Mouse (Mus musculus) layer of hippocampus, adult 2 months (tissue): ENCODE measurements around the gene Psors1c2. TPM values are rescaled to one million over a fixed set of nuclear protein-coding genes. Genes with fewer than 3 reads are reported as not detected.
A peak's percentile ranks its signal among the peaks of the same experiment; 100 is the strongest.

ENCODE experiments used
- DNase-seq, 2 experiments: peaks; one replicate each; pipeline ENCODE4 v3.0.0; 2022; ENCODE audit warnings: low spot score in 2 of 2
- H3K27ac ChIP-seq: fragments of 200-600 bp; 2 replicates; pipeline ENCODE4 v1.8.1; 2022
- H3K4me3 ChIP-seq: fragments of 200-600 bp; 2 replicates; pipeline ENCODE4 v1.8.1; 2022; ENCODE audit warnings: mild to moderate bottlenecking
- CTCF ChIP-seq: fragments of 200-600 bp; conservative IDR thresholded peaks from 2 replicates; pipeline ENCODE4 v1.8.1; 2022; ENCODE audit warnings: antibody characterized with exemption, mild to moderate bottlenecking, moderate library complexity
- total RNA-seq, 2 experiments: library from RNA; stranded (reverse); gene quantifications; 2 replicates each; pipeline ENCODE4 v1.2.3; 2021

The Psors1c2 gene
- total RNA-seq, 2 experiments from 2014 or later = 0.59 to 1.1 TPM

GRCm38 (mm10) chr17:35534343-35534742, 1.3 kb downstream of the Psors1c2 start:
- Histone ChIP-seq H3K27ac (peak overlapping the region; percentile 77), H3K4me3 (peak overlapping the region; percentile 50)
- peak; percentile 98 for TF ChIP-seq CTCF
- DNase-seq = peak; percentile 81 to 87

- TF ChIP-seq CTCF = no peak
- DNase-seq = no peak
- H3K27ac ChIP-seq = no peak overlapping the region
- H3K4me3 ChIP-seq = no peak overlapping the region
Measured at GRCm38 (mm10) chr17:35537421-35537820, 4.4 kb downstream of the Psors1c2 start.

DNA sequence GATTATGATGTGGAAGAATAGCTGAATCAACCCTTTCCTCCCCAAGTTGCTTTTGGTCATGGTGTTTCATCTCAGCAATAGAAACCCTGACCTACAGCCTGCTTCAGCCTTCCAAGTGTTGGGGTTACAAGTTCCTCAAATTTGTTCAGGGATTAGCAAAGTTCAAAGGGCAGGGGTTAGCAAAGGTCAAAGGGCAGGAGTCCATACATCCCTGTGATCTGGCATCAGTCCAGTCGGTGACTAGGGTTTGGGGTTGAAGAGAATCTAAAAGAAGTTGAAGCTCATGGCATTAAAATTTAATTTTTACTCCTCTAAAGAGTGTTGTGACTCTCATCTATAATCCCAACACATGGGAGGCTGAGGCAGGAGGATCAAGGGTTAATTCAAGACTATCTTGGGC, 5.5 kb downstream of the Psors1c2 start:
- no peak overlapping the region for H3K27ac ChIP-seq
- DNase-seq = no peak
- TF ChIP-seq CTCF = no peak
- H3K4me3 ChIP-seq = no peak overlapping the region

DNA sequence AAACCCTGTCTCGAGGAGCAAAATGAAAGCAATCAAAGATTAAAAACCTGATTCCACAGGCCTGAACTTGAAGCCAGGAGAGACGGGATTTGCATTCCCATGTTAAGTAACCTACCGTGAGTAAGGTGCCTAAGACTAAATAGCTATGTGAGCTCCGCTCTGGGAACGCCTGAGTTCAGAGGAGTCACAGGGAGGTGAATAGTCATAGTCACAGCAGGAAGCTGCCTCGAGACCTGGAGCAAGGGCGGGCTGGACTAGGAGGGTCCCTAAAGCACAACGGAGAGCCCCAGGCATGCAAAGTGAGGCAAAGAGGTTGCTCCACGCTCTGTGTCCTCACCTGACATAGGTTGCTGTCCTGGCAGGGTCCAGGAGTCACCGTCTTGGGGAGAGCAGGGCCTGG, 6.5 kb downstream of the Psors1c2 start:
- TF ChIP-seq CTCF = no peak
- H3K4me3 ChIP-seq = no peak overlapping the region
- DNase-seq = no peak
- no peak overlapping the region for H3K27ac ChIP-seq

DNA sequence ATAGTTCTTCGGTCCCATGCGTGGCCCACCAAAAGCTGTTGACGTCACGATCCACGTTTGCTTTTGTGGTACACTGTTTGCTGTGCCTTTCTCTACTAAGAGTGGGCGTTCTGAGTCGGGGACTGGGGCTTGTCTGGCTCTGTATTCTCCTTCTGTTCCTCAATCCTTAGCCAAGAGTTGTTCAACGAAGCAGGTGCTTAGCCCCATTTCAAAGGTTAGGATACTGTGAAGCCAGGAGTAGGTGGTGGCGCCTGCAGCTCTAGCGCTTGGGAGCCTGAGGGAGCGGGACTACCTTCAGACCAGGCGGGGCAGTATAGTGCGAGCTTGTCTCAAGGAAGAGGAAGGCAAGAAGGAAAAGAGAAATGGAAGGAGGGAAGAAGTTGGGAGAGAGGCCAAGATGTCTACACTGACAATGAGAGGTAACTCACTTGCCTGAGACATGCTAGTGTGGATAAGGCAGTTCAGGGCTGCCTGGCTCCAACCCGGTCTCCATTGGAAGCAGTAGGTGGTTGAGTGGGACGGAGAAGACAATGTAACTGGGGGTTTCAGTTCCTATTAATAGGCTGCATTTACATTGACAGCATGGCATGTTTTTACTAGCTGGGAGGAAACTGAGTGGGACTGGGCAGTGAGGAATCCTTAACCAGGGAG, 9.9 kb downstream of the Psors1c2 start:
- TF ChIP-seq CTCF = no peak
- no peak for DNase-seq
- Histone ChIP-seq H3K27ac (peak overlapping the region; percentile 71), H3K4me3 (peak overlapping the region; percentile 21; the same call in 1 of the 2 replicates)

GRCm38 (mm10) chr17:35543412-35543861, 10.4 kb downstream of the Psors1c2 start:
- Histone ChIP-seq H3K4me3 (peak overlapping the region; percentile 21; the same call in 1 of the 2 replicates), H3K27ac (peak overlapping the region; percentile 71)
- no peak for DNase-seq
- no peak for TF ChIP-seq CTCF

DNA sequence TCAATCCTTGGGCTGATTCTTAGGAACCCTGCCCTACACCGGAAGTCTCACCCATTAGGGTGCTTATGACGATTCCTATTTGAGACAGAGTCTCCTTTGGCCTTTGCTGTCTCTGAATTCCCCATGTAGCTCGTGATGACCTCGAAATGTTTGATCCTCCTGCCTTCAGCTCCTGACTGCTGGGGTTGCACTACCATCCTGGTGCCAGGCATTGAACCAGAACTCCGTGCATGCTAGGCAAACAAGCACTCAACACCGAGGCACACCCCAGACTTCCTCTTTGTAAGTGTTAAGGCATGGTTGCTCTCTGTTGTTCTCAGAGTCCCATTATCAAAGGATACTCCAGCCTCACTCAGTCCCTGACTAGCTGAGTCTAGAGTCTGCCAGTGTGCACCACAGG, 11.0 kb downstream of the Psors1c2 start:
- no peak for DNase-seq
- Histone ChIP-seq H3K27ac (peak overlapping the region; percentile 71), H3K4me3 (no peak overlapping the region)
- no peak for TF ChIP-seq CTCF

DNA sequence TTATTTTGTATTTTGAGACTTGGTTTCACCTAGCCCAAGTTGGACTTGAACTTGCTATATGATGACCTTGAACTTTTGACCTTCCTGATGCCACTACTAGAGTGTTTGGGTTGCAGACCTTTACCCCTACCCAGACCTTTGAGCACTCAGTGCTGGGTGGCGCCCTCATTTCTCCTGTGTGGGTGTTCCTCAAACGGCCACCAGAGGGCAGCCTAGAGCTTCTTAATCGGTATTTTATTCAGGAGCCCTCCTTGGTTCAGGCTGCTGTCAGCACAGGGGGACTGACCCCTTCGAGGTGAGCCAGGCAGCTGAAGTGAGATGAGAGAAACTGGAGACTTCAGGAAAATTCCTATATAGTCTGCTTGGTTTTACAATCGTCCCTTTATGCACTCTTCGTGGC, 11.7 kb downstream of the Psors1c2 start:
- DNase-seq = peak in 1 of 2 experiments; percentile 71
- Histone ChIP-seq H3K27ac (no peak overlapping the region), H3K4me3 (no peak overlapping the region)
- peak; percentile 94 for TF ChIP-seq CTCF

DNA sequence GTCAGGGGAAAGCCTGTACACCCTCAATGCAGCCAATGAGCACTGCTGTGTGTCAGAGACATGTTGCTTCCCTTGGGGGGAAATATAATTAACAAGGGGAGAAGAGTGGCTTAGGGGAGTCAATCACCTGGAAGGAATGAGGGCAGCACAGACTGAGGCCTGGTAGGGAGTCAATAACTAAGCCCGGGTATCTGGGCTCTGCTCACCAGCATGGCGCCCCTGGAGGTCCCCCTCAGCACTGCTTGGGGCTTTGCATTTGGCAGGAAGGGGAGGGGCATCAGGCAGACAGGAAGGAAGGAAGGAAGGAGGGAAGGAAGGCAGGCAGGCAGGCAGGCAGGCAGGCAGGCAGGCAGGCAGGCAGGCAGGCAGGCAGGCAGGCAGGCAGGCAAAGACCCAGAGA, 14.5 kb downstream of the Psors1c2 start:
- no peak for DNase-seq
- no peak overlapping the region for H3K27ac ChIP-seq
- TF ChIP-seq CTCF = 0 out of 2 replicates have a peak, but pooled peaks have one; percentile 9
- H3K4me3 ChIP-seq = no peak overlapping the region

DNA sequence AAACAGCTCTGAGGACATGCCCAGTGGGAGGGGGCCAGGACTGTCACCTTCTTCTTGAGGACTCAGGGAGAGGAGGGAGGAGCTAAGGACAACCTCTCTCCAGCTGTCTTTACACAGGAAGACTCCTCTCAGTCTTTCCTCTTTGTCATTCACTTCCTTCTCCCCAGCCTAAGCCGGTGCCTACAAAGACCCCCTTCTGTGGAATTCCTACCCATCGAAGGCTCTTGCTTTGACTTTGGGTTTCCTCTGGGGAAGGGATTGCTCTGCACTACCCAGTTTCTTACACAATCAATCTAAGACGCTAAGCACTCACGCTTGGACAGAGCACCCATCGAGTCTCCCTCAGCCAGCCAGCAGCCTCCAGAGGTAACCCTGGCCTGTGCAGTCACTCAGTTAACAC, 15.6 kb downstream of the Psors1c2 start:
- no peak for DNase-seq
- no peak for TF ChIP-seq CTCF
- Histone ChIP-seq H3K27ac (peak overlapping the region; percentile 88), H3K4me3 (no peak overlapping the region)

- peak; percentile 55 to 69 for DNase-seq
- peak overlapping the region; percentile 88 for H3K27ac ChIP-seq
- H3K4me3 ChIP-seq = no peak overlapping the region; the same call in 1 of the 2 replicates
- no peak for TF ChIP-seq CTCF
Measured at GRCm38 (mm10) chr17:35549437-35550142, 16.6 kb downstream of the Psors1c2 start.

- DNase-seq = no peak
- TF ChIP-seq CTCF = peak; percentile 50
- H3K4me3 ChIP-seq = no peak overlapping the region
- H3K27ac ChIP-seq = peak overlapping the region; percentile 88
Measured at GRCm38 (mm10) chr17:35550143-35550494, 17.1 kb downstream of the Psors1c2 start.

GRCm38 (mm10) chr17:35550871-35551270, 17.9 kb downstream of the Psors1c2 start:
- TF ChIP-seq CTCF = no peak
- DNase-seq = no peak
- no peak overlapping the region for H3K27ac ChIP-seq
- no peak overlapping the region for H3K4me3 ChIP-seq
